Mouse (Mus musculus) limb, embryonic 15.5 days (tissue): ENCODE measurements at regions not wholly inside any gene's neighbourhood (a gene's known extent, or its start where the extent isn't known, plus 50 kb on each side); places are given as distances from the start of the nearest gene placed in this dataset.

ENCODE experiments used
- ATAC-seq: fragments of 200-750 bp; cut with Nextera tagmentation; 2 replicates; pipeline ENCODE4 v1.8.0; 2017; ENCODE audit warnings: low read depth, moderate TSS enrichment; ENCODE audit not compliant: insufficient number of reproducible peaks, low FRiP score, low TSS enrichment
- H3K27ac ChIP-seq: fragments of 300-500 bp; sonication (generic); 2 replicates; pipeline ENCODE4 v1.5.1; 2015; ENCODE audit warnings: moderate library complexity, mild to moderate bottlenecking, inconsistent platforms
- H3K27me3 ChIP-seq: fragments of 300-500 bp; sonication (generic); 2 replicates; pipeline ENCODE4 v1.6.1; 2015; ENCODE audit warnings: inconsistent platforms
- H3K36me3 ChIP-seq: fragments of 300-500 bp; sonication (generic); 2 replicates; pipeline ENCODE4 v1.6.1; 2015; ENCODE audit warnings: inconsistent platforms
- H3K4me1 ChIP-seq: fragments of 300-500 bp; sonication (generic); 2 replicates; pipeline ENCODE4 v1.6.1; 2015; ENCODE audit warnings: inconsistent platforms
- H3K4me2 ChIP-seq: fragments of 300-500 bp; sonication (generic); 2 replicates; pipeline ENCODE4 v1.6.1; 2015; ENCODE audit warnings: mild to moderate bottlenecking, inconsistent platforms
- H3K4me3 ChIP-seq: fragments of 300-500 bp; sonication (generic); 2 replicates; pipeline ENCODE4 v1.5.1; 2015; ENCODE audit warnings: mild to moderate bottlenecking, inconsistent platforms
- H3K9ac ChIP-seq: fragments of 300-500 bp; sonication (generic); 2 replicates; pipeline ENCODE4 v1.6.1; 2015; ENCODE audit warnings: inconsistent platforms
- H3K9me3 ChIP-seq: fragments of 300-500 bp; sonication (generic); 2 replicates; pipeline ENCODE4 v1.6.1; 2016; ENCODE audit warnings: inconsistent platforms
- WGBS: fragments of 180-500 bp; shearing (Covaris S2); methylation state at CpG from one replicate; pipeline ENCODE4 v1.1.7; 2015; 5-methylcytosine and 5-hydroxymethylcytosine counted together

DNA sequence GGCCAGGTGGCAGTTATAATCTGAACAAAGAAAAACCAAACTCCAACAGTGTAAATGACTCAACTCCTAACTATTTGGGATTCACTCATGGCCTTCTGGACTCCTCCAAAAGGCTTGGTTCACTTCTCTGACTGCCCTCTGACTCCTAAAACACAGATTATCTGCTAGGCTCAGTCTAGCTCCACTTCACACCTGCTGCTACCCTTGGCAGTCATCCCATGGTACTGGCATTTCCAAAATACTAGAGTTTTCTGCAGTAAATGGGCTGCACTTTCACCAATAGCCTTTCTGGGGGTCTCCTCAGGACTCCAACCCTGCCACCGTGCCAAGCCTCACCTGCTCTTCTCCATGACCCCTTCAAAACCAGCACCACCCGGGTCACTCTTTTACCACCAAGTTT is 237.6 kb downstream of the Efnb2 start:
- no peak overlapping the region for H3K9ac ChIP-seq
- no peak overlapping the region for H3K4me2 ChIP-seq
- H3K9me3 ChIP-seq = no peaks in the 10 kb centered on the region
- 87% methylated on average over 2 of the region's 2 CpGs for WGBS
- no peak overlapping the region for H3K27ac ChIP-seq
- no peaks in the 10 kb centered on the region for H3K36me3 ChIP-seq
- no peak for ATAC-seq
- H3K4me1 ChIP-seq = peaks cover 8% of the 10 kb centered on the region
- no peak overlapping the region for H3K4me3 ChIP-seq
- no peaks in the 10 kb centered on the region for H3K27me3 ChIP-seq

DNA sequence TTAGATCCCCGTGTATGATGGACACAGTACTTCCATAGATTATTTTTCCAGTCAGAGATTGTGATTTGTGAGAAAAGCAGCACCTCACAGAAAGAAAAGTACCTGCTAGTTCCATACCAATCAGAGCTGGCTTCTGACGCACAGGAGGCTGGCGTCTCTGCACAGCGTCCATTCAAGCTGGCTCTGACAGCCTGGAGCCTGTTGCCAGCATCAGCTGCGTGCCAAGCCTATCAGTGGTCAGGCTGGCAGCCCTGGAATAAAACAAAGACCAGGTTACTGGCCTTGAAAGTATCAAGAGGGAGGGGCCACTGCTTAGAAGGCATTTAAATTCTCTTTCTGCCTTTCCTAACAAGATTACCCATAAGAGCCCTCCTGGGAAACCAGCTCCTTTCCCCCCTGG is 239.3 kb downstream of the Efnb2 start:
- Histone ChIP-seq H3K4me1 (peaks cover 8% of the 10 kb centered on the region), H3K4me2 (no peak overlapping the region)
- 62% methylated on average over 5 of the region's 5 CpGs for WGBS

DNA sequence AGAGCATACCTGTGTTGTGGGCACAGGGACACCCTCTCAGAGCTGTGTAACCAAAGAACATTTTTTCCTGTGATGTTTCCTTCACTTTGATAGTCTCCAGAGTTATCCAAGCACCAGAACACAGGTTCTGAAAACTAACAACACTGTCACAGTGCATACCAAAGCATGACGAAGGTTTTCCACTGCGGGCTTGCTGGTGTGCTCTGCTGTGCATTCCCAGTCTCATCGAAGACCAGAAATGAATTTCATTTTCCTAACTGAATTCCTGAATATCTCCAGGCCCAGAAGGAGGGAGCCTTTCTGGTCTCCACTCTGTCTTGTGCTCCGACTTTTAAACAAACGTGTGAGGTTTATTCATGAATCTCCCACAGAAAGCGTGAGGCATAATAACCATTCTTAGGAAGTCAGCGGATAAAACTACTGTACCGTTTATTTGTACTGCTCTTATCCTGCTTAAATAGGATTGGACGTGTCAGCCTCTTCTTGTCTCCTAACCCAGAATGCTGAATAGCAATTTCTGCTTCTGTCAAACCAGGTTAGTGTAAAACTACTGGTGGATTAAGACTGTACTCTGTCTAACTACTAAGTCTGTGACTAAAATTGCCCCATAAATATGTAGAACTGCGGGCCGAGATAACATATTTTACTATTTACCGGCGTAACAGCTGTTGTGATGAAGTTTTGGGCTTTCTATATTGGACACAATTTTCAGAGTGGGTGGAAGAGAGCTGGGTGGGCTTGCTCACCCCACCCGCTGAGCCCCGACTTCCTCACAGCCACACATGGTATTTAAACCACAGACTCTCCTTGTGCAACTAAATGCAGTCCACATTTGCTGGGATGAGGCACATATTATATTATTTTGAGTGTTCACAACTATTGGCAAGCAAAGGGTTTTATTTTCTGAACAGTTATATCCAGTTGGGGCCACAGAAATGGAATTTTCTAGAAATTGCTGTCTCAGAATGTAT is 241.4 kb downstream of the Efnb2 start:
- H3K27me3 ChIP-seq = no peaks in the 10 kb centered on the region
- no peak overlapping the region for H3K4me2 ChIP-seq
- no peaks in the 10 kb centered on the region for H3K36me3 ChIP-seq
- 57% methylated on average over 15 of the region's 15 CpGs for WGBS
- peaks cover 8% of the 10 kb centered on the region for H3K4me1 ChIP-seq
- H3K9me3 ChIP-seq = no peaks in the 10 kb centered on the region
- no peak for ATAC-seq
- no peak overlapping the region for H3K4me3 ChIP-seq
- no peak overlapping the region for H3K27ac ChIP-seq
- H3K9ac ChIP-seq = no peak overlapping the region

More for the DNA sequence above, 239.3 kb downstream of the Efnb2 start:
- Histone ChIP-seq H3K4me3 (no peak overlapping the region), H3K27me3 (no peaks in the 10 kb centered on the region), H3K9me3 (no peaks in the 10 kb centered on the region), H3K36me3 (no peaks in the 10 kb centered on the region), H3K27ac (no peak overlapping the region), H3K9ac (no peak overlapping the region)
- ATAC-seq = no peak

DNA sequence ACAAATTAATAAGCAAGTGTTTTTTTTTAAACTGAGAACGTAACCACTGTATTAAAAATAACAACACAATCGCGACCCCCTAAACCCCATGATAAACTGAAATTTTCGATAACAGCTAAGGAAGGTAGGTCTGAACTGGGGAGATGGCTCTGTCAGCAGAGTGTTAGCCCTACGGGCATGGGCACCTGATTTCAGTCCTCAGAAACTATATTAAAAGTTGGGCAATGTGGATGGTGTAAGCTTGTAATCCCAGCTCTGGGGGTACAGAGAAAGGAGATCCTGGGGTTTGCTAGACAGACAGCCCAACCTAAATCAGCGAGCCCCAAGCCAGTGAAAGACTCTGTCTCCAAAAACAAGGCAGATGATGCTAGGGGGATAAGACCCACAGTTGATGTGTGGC is 242.1 kb downstream of the Efnb2 start:
- no peak for ATAC-seq
- Histone ChIP-seq H3K9me3 (no peaks in the 10 kb centered on the region), H3K4me3 (no peak overlapping the region), H3K9ac (no peak overlapping the region), H3K4me2 (no peak overlapping the region), H3K4me1 (peaks cover 8% of the 10 kb centered on the region), H3K27ac (no peak overlapping the region), H3K27me3 (no peaks in the 10 kb centered on the region), H3K36me3 (no peaks in the 10 kb centered on the region)
- WGBS = 94% methylated on average over 6 of the region's 6 CpGs

DNA sequence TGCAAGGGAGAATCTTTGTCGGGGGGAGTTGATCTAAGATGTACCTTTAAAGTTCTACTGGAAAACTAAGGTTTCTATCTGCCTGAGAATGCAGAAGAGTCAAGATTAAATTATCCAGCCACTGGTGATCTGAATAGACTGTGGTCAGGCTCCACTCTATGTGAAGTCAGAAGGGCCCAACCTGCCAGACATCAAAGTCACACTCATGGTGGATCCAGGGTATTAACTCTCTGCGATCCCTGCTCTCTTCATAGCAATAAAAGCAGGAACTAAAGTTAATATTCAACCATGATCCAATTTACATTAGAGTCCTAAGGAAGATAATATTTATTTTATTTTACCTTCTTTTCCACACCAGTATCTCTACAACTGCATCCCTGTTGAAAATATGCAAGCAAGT is 242.5 kb downstream of the Efnb2 start:
- 96% methylated on average over 2 of the region's 2 CpGs for WGBS
- no peaks in the 10 kb centered on the region for H3K36me3 ChIP-seq
- H3K4me2 ChIP-seq = no peak overlapping the region
- H3K4me3 ChIP-seq = no peak overlapping the region
- ATAC-seq = no peak
- H3K27me3 ChIP-seq = no peaks in the 10 kb centered on the region
- no peak overlapping the region for H3K27ac ChIP-seq
- H3K4me1 ChIP-seq = peaks cover 8% of the 10 kb centered on the region
- H3K9ac ChIP-seq = no peak overlapping the region
- H3K9me3 ChIP-seq = no peaks in the 10 kb centered on the region

DNA sequence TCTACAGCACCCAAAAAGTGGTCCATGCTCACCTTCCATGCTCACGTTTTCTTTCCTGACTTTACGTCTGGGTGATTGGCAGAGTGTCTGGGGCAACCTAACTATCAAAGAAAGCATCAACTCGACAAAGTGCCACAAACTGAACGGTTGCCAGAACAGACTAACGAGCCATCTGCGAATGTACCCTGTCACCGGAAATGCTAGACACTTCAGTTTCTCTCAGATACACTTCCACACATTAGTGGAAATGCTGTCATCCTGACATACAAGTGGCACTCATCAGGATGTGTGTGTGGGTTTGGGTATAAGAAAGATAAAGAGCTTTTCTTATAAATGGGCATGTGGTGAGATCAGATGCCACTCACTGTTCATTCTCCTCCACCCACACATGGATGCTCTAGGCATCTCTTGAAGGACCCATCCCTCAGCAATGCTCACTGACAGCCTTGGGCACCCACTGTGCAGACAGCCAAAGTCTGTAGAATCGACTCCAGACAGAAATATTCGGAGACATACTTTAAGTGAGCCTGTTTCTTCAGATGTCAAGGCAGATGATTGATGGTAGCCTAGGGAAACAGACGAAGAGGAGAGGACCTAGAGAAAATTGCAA is 244.8 kb downstream of the Efnb2 start:
- WGBS = 53% methylated on average over 10 of the region's 10 CpGs
- no peak for ATAC-seq
- no peaks in the 10 kb centered on the region for H3K27me3 ChIP-seq

DNA sequence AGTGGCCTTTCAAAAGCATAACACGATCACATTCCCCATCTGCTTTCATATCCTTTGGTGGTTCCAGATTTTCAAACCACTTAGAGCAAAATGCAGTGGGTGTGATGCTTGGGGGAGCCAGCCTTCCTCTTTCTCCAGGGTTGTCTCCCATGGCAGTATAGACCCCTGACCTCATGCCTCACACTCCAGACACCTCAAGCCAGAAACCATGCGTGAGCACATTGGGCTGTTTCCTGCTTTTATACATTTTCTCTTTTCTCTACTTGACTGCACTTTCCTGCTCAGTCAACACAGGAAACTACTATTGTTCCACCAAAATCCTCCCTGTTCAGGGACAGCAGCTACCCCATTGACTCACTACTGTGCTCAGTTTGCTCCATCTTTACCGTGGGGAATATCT is 253.7 kb downstream of the Efnb2 start:
- Histone ChIP-seq H3K4me1 (no peaks in the 10 kb centered on the region), H3K27ac (no peak overlapping the region), H3K9me3 (no peaks in the 10 kb centered on the region), H3K36me3 (no peaks in the 10 kb centered on the region), H3K9ac (no peak overlapping the region), H3K4me2 (no peak overlapping the region), H3K27me3 (no peaks in the 10 kb centered on the region), H3K4me3 (no peak overlapping the region)
- no peak for ATAC-seq
- 73% methylated on average over 3 of the region's 3 CpGs for WGBS

More for the DNA sequence above, 244.8 kb downstream of the Efnb2 start:
- Histone ChIP-seq H3K4me3 (no peak overlapping the region), H3K9ac (no peak overlapping the region), H3K4me2 (no peak overlapping the region), H3K27ac (no peak overlapping the region), H3K9me3 (no peaks in the 10 kb centered on the region), H3K4me1 (peaks cover 2% of the 10 kb centered on the region; the same call in 1 of the 2 replicates), H3K36me3 (no peaks in the 10 kb centered on the region)

DNA sequence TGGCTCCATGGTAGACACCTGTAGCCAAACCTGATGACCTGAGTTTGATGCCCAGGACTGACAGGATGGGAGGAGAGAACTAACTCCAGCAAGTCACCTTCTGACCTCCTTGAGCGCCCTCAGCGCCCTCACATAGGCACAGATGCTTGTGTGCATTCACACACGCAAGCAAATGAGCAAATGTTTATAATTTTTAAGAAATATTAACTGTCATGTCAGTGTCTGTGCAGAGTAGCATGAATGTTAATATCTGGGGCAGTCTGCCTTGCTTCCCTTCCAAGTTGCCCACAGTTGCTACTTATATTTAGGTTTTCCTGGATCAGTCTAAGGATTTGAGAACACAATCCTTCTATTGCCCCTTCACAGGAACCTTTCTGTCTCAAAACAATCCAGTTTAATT is 257.6 kb downstream of the Efnb2 start:
- Histone ChIP-seq H3K4me2 (no peak overlapping the region), H3K27ac (no peak overlapping the region), H3K4me1 (no peaks in the 10 kb centered on the region), H3K9ac (no peak overlapping the region), H3K36me3 (no peaks in the 10 kb centered on the region), H3K4me3 (no peak overlapping the region), H3K9me3 (no peaks in the 10 kb centered on the region), H3K27me3 (no peaks in the 10 kb centered on the region)
- 84% methylated on average over 3 of the region's 3 CpGs for WGBS
- no peak for ATAC-seq

DNA sequence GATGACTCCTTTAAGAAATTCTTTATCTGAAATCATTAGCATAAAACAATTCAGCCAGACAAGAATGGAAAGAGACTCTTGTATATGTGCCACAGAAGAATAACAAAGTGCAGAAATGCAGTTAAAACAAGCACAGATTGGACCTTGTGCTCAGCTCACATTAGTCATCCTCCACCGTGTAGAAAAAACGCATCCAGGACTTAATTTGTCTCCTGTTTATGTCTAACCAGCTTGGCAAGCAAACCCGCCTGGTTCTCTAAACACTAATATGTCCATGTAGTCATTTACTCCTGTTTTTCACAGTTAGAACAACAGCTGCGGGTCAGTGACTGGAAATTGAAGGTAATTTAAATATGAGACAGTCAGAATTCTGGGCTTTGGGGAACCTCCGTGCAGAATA is 268.7 kb downstream of the Efnb2 start:
- no peaks in the 10 kb centered on the region for H3K4me1 ChIP-seq
- no peak for ATAC-seq
- H3K9ac ChIP-seq = no peak overlapping the region
- no peaks in the 10 kb centered on the region for H3K9me3 ChIP-seq
- no peaks in the 10 kb centered on the region for H3K36me3 ChIP-seq
- H3K27me3 ChIP-seq = no peaks in the 10 kb centered on the region
- no peak overlapping the region for H3K27ac ChIP-seq
- H3K4me3 ChIP-seq = no peak overlapping the region
- H3K4me2 ChIP-seq = no peak overlapping the region
- WGBS = 70% methylated on average over 5 of the region's 5 CpGs

DNA sequence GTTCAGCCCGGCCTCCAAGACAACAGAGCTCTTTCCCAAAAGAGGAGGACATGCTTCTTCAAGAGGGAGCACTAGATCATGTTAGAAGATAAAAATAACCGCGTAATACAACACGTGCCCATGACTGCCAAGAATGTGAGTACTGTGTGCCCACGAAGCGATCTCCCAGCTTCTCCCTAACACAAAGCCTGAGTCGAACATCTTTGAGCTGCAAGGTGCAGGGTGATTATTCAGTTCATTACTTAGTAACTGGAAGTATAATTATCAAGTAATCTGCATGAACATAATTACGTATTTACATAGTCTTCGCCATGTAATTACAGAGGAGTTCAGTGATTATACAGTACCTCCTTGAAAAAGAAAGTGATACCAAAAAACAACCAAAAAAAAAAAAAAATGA is 269.7 kb downstream of the Efnb2 start:
- Histone ChIP-seq H3K9ac (no peak overlapping the region), H3K4me1 (no peaks in the 10 kb centered on the region), H3K36me3 (no peaks in the 10 kb centered on the region), H3K27me3 (no peaks in the 10 kb centered on the region), H3K4me2 (no peak overlapping the region), H3K27ac (no peak overlapping the region), H3K4me3 (no peak overlapping the region), H3K9me3 (no peaks in the 10 kb centered on the region)
- WGBS = 87% methylated on average over 9 of the region's 9 CpGs
- no peak for ATAC-seq

DNA sequence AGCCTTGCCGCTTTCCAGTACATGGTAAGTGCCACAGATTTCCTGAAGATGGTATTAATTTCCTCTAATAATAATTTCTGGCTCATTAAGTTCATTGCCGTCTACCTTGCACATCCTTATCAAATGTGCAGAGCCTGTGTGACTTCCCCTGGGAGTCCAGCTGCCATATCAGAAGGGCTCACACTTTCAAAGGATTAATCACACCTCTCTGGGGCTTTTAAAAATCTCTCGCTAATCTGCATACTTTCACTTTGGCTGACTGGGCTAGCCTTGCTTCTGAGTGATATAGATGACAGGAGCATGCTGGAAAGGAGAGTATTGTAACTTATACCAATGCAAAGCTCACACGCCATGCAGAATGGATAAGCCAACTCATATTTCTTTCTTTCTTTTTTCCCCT is 282.8 kb downstream of the Efnb2 start:
- Histone ChIP-seq H3K9ac (no peak overlapping the region), H3K4me3 (no peak overlapping the region), H3K4me1 (no peaks in the 10 kb centered on the region), H3K27ac (no peak overlapping the region), H3K4me2 (no peak overlapping the region), H3K27me3 (no peaks in the 10 kb centered on the region), H3K9me3 (no peaks in the 10 kb centered on the region), H3K36me3 (no peaks in the 10 kb centered on the region)
- no peak for ATAC-seq
- WGBS = 66% methylated on average over 4 of the region's 4 CpGs

DNA sequence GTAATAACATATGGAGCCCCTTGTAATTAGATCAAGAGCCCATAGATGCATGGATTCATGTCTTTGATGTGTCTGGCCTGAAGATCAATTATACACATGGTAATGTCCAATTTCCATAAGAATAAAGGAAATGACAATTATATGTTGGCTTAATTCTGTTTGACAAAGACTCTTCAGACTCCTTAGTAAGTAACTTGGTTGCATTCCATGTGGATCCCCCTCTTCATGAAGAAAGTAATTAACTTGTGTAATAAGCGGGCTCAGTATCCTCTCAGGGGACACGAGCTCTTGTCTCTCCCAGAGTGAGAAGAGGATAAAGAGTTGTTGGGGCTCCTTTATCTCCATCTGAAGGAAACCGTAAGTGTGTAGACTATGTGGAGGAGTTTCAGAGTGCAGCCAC is 284.3 kb downstream of the Efnb2 start:
- Histone ChIP-seq H3K9me3 (no peaks in the 10 kb centered on the region), H3K36me3 (no peaks in the 10 kb centered on the region), H3K27ac (no peak overlapping the region), H3K4me2 (no peak overlapping the region), H3K27me3 (no peaks in the 10 kb centered on the region), H3K4me1 (no peaks in the 10 kb centered on the region), H3K4me3 (no peak overlapping the region), H3K9ac (no peak overlapping the region)
- no peak for ATAC-seq
- 85% methylated on average over 3 of the region's 3 CpGs for WGBS
